Mouse (Mus musculus) lung, postnatal 0 days (tissue): Measurements from ENCODE around the gene Slc7a6os. TPM values are rescaled to one million over a fixed set of nuclear protein-coding genes. Genes with fewer than 3 reads are reported as not detected.
A peak's percentile ranks its signal among the peaks of the same experiment; 100 is the strongest.

ENCODE experiments used
- ATAC-seq: fragments of 200-750 bp; cut with Nextera tagmentation; 2 replicates; pipeline ENCODE4 v1.8.0; 2017; ENCODE audit warnings: moderate library complexity
- DNase-seq: peaks from one replicate; pipeline ENCODE4 v3.0.0-alpha.2; 2016; ENCODE audit warnings: low spot score
- H3K27ac ChIP-seq: fragments of 300-500 bp; sonication (generic); 2 replicates; pipeline ENCODE4 v1.5.1; 2014; ENCODE audit warnings: antibody characterized with exemption, mild to moderate bottlenecking, low read length, mixed read lengths
- H3K27me3 ChIP-seq: fragments of 300-500 bp; sonication (generic); replicated peaks from 2 replicates; pipeline ENCODE4 v1.6.1; 2014; ENCODE audit warnings: low read length, mixed read lengths; ENCODE audit not compliant: insufficient read depth
- H3K36me3 ChIP-seq: fragments of 300-500 bp; sonication (generic); 2 replicates; pipeline ENCODE4 v1.6.1; 2014; ENCODE audit warnings: low read length, mixed read lengths; ENCODE audit not compliant: insufficient read depth
- H3K4me1 ChIP-seq: fragments of 300-500 bp; sonication (generic); 2 replicates; pipeline ENCODE4 v1.6.1; 2014; ENCODE audit warnings: antibody characterized with exemption, low read depth, low read length, mixed read lengths; ENCODE audit not compliant: insufficient read depth
- H3K4me2 ChIP-seq: fragments of 300-500 bp; sonication (generic); replicated peaks from 2 replicates; pipeline ENCODE4 v1.6.1; 2014; ENCODE audit warnings: low read depth, mild to moderate bottlenecking, low read length, moderate library complexity, mixed read lengths
- H3K4me3 ChIP-seq: fragments of 300-500 bp; sonication (generic); 2 replicates; pipeline ENCODE4 v1.5.1; 2014; ENCODE audit warnings: low read depth, low read length
- H3K9ac ChIP-seq: fragments of 300-500 bp; sonication (generic); replicated peaks from 2 replicates; pipeline ENCODE4 v1.6.1; 2014; ENCODE audit warnings: low read depth, mild to moderate bottlenecking
- H3K9me3 ChIP-seq: fragments of 300-500 bp; sonication (generic); 2 replicates; pipeline ENCODE4 v1.6.1; 2016; ENCODE audit warnings: low read length, mixed read lengths
- CTCF ChIP-seq: IDR thresholded peaks from 2 replicates; pipeline ENCODE4 v1.5.1; 2016; ENCODE audit warnings: antibody characterized with exemption, mild to moderate bottlenecking
- EP300 ChIP-seq: IDR thresholded peaks from 2 replicates; pipeline ENCODE4 v1.6.1; 2016; ENCODE audit warnings: antibody characterized with exemption, mild to moderate bottlenecking, control low read depth
- WGBS: fragments of 180-500 bp; shearing (Covaris S2); extraction: QIAGEN DNeasy Blood & Tissue Kit; methylation state at CpG from one replicate; pipeline ENCODE4 v1.1.7; 2014; 5-methylcytosine and 5-hydroxymethylcytosine counted together
- polyA plus RNA-seq: library from polyadenylated mRNA; unstranded; fragments of >200 nt; fragmentation: Nextera tagmentation; extraction: Ambion mirVana; gene quantifications from 2 replicates; pipeline ENCODE4 v1.2.1, GENCODE M21; 2015

Gene Slc7a6os
- polyA plus RNA-seq, 1 experiment from 2014 or later = 19.0 TPM

DNA sequence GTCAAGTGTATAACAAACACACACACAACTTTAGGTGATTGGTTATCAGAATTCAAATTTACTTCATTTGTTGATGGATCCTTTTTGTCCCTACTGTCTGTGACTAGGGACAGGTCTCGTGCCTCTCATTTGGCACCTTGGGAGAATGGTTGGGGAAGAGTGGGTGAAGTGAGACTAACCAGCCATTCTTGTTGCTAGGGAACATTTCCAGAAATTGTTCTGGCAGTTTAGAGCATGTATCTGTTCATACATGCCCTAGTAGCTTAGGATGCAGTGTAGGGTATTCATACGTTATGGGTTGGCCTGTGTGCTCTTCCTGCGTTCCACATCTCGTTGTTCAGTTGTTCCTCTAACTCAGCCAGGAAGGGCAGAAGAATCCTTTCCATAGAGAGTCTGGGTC lies 21.6 kb downstream of the Slc7a6os start:
- Histone ChIP-seq H3K4me2 (no peak overlapping the region), H3K27ac (no peak overlapping the region), H3K9ac (no peak overlapping the region), H3K9me3 (no peaks in the 10 kb centered on the region), H3K4me1 (no peaks in the 10 kb centered on the region), H3K27me3 (no peaks in the 10 kb centered on the region), H3K4me3 (no peak overlapping the region), H3K36me3 (no peaks in the 10 kb centered on the region)
- ATAC-seq = no peak
- 85% methylated on average over 4 of the region's 4 CpGs for WGBS
- no peak for TF ChIP-seq EP300
- no peak for TF ChIP-seq CTCF
- no peak for DNase-seq

DNA sequence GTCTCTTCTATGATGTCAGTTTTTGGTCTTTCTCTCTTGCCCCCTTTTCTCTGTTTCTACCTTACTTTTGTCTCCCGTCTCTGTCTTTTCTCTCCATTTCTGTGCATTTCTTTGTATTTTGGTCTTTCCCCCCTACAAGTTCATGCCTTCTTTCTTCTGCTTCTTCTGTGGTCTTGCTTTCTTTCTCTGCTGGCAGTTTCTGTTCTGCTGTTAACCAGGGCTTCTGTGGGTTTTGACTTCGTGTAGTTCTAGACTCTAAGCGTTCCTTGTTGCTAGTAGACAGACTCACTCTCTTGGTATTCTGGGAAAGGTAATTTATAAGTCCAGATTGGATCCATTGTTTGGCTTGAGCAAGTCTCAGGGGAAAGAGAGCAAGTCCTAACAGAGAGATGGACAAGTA lies 24.3 kb downstream of the Slc7a6os start:
- no peaks in the 10 kb centered on the region for H3K4me1 ChIP-seq
- WGBS = 89% methylated on average over 3 of the region's 3 CpGs
- H3K36me3 ChIP-seq = no peaks in the 10 kb centered on the region
- H3K4me2 ChIP-seq = no peak overlapping the region
- TF ChIP-seq CTCF (no peak), EP300 (no peak)
- no peak for DNase-seq
- H3K4me3 ChIP-seq = no peak overlapping the region
- H3K27me3 ChIP-seq = no peaks in the 10 kb centered on the region
- ATAC-seq = no peak
- H3K9ac ChIP-seq = no peak overlapping the region
- no peak overlapping the region for H3K27ac ChIP-seq
- H3K9me3 ChIP-seq = no peaks in the 10 kb centered on the region

DNA sequence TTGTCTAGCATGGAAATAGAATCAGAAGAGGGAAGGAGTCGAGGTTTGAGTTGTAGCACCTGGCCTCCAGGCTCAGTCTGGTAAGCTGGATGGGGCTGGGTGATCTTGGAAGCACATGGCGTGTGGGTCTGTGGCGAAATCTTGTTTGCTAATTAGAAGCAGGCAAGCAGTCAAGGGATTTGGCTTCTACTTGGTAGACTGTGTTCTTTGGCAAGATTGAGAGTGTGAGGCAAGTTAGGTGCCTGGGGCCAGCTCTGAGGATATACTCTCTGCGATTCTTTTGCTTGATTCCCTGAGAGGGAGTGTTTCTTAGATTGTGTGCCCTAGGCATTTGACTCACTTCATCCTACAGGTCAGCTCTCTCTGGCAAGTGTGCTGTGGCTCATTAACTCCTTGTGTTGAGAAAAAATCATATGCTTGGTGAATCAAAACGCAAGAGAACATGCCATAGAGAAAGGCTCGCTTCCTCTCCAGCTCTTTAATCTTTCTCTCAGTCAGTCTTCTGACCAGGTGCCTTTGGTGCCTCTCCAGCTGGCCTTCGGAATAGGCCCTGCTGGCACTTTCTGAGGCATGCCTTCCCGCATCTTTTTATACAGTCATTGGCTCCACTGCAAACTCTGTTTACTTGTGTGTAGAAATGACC lies 25.0 kb downstream of the Slc7a6os start:
- Histone ChIP-seq H3K4me3 (no peak overlapping the region), H3K4me2 (no peak overlapping the region), H3K27ac (no peak overlapping the region), H3K9ac (no peak overlapping the region), H3K36me3 (no peaks in the 10 kb centered on the region), H3K9me3 (no peaks in the 10 kb centered on the region), H3K4me1 (no peaks in the 10 kb centered on the region), H3K27me3 (no peaks in the 10 kb centered on the region)
- TF ChIP-seq CTCF = no peak
- TF ChIP-seq EP300 = no peak
- DNase-seq (peak; percentile 41), ATAC-seq (peak; percentile 25; the same call in 1 of the 2 replicates)
- WGBS = 76% methylated on average over 8 of the region's 8 CpGs

DNA sequence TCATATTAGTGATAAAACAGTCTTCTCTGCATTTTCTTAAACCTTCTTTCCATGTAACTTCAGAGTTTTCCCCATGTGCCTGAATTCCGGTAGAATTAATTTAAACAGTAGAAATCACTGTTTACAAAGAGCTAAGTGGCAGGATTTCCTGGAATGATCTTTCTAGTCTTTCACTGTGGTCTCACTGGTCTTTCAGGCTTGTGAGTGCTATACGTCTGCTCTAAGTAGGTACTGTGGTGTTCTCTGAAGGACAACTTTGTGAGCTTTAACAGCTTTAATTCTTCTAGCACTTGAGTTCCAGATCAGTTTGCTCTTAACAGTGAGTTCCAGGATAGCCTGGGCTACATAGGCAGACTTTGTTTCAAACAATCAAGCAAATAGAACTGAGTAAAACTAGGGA lies 32.3 kb downstream of the Slc7a6os start:
- H3K4me2 ChIP-seq = no peak overlapping the region
- H3K36me3 ChIP-seq = no peaks in the 10 kb centered on the region
- 0 out of 2 replicates have a peak overlapping the region, but pooled peaks have one; percentile 40 for H3K27ac ChIP-seq
- ATAC-seq (0 out of 2 replicates have a peak, but pooled peaks have one; percentile 41), DNase-seq (peak; percentile 59)
- H3K4me1 ChIP-seq = peaks cover 9% of the 10 kb centered on the region; the same call in 1 of the 2 replicates
- TF ChIP-seq EP300 (0 out of 2 replicates have a peak, but pooled peaks have one; percentile 20), CTCF (no peak)
- H3K27me3 ChIP-seq = no peaks in the 10 kb centered on the region
- WGBS = 9% methylated on average over 2 of the region's 2 CpGs
- no peak overlapping the region for H3K9ac ChIP-seq
- no peak overlapping the region for H3K4me3 ChIP-seq
- no peaks in the 10 kb centered on the region for H3K9me3 ChIP-seq

DNA sequence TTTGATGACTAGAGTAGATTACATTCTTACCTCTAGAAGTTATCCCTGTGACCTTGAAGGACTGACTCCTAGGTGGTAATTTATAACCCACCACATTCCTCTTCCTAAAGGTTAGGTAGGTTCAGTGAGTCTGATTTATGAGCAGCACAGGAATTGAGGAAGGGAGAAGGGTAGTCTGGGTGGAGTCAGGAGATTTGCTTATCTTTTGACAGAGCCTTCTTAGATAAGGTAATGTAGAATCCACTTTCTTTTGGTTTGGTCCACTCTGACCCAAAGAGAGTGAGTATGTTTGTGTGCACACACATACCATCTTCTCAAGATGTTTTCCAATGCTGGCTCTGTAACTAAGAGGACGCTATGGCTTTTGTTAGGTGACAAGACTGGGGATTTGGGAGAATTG lies 33.1 kb downstream of the Slc7a6os start:
- Histone ChIP-seq H3K27ac (no peak overlapping the region), H3K4me1 (peaks cover 9% of the 10 kb centered on the region; the same call in 1 of the 2 replicates), H3K9ac (no peak overlapping the region), H3K4me2 (no peak overlapping the region), H3K27me3 (no peaks in the 10 kb centered on the region), H3K4me3 (no peak overlapping the region), H3K9me3 (no peaks in the 10 kb centered on the region), H3K36me3 (no peaks in the 10 kb centered on the region)
- 41% methylated on average over 1 of the region's 1 CpGs for WGBS
- TF ChIP-seq EP300 (no peak), CTCF (no peak)
- ATAC-seq (no peak), DNase-seq (no peak)

DNA sequence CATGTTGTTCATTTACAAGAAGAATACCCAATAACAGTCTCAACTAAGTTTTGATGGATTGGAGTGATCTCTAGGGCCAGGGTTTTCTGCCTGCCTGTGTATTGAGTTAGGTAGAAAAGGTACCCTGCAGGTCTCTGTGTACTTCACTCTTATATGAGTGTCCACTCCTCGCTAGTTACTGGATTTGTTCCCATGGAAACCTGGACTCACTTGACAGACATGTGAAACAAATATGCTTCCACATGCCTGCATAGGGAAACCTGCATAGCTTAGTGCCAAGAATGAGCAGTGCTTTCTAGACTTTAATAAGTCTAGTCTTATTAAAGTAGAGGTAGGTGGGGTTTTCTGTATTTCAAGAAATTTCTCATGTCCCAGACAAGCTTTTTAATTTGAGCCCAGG lies 33.8 kb downstream of the Slc7a6os start:
- no peak overlapping the region for H3K4me3 ChIP-seq
- H3K9me3 ChIP-seq = no peaks in the 10 kb centered on the region
- no peak overlapping the region for H3K27ac ChIP-seq
- no peaks in the 10 kb centered on the region for H3K27me3 ChIP-seq
- H3K4me1 ChIP-seq = peaks cover 9% of the 10 kb centered on the region; the same call in 1 of the 2 replicates
- no peaks in the 10 kb centered on the region for H3K36me3 ChIP-seq
- no peak overlapping the region for H3K4me2 ChIP-seq
- no peak overlapping the region for H3K9ac ChIP-seq
- TF ChIP-seq EP300 = no peak
- TF ChIP-seq CTCF = no peak
- peak; percentile 86 for DNase-seq
- WGBS = 28% methylated on average over 1 of the region's 1 CpGs
- ATAC-seq = peak; percentile 90
